Mouse (Mus musculus) A20 (cell line): ENCODE results near the gene Hebp1.

ENCODE experiments used
- DNase-seq: peaks from one replicate; pipeline ENCODE4 v3.0.0-alpha.2; 2011; ENCODE audit warnings: low read depth, low spot score

The Hebp1 gene

GRCm38 (mm10) chr6:135197921-135198532 is at the start of gene Hebp1, which contains the start of gene Fam234b:
Gene Hebp1 (minus strand): TSS chr6:135198022.
Gene Fam234b (plus strand): TSS chr6:135197977.
- no peak for DNase-seq

GRCm38 (mm10) chr6:135245586-135245985 is 47.8 kb upstream of the Hebp1 start:
- no peak for DNase-seq

- DNase-seq, result no peak
These were observed 42.5 kb upstream of the Hebp1 start for GRCm38 (mm10) chr6:135240361-135240760.

GRCm38 (mm10) chr6:135238211-135238610 is 40.4 kb upstream of the Hebp1 start:
- no peak for DNase-seq

- no peak for DNase-seq
These were observed 39.5 kb upstream of the Hebp1 start for GRCm38 (mm10) chr6:135237326-135237725.

GRCm38 (mm10) chr6:135236576-135236975 is 38.8 kb upstream of the Hebp1 start:
- DNase-seq, result no peak

- no peak for DNase-seq
These were observed 37.9 kb upstream of the Hebp1 start for GRCm38 (mm10) chr6:135235742-135236141.

- no peak for DNase-seq
These were observed 34.8 kb upstream of the Hebp1 start for GRCm38 (mm10) chr6:135232443-135233182.

- DNase-seq, result no peak
These were observed 32.8 kb upstream of the Hebp1 start for GRCm38 (mm10) chr6:135230586-135230985.

- no peak for DNase-seq
These were observed 30.7 kb upstream of the Hebp1 start for GRCm38 (mm10) chr6:135228465-135228941.

- no peak for DNase-seq
These were observed 26.1 kb upstream of the Hebp1 start for GRCm38 (mm10) chr6:135223786-135224416.

- no peak for DNase-seq
These were observed 22.1 kb upstream of the Hebp1 start for GRCm38 (mm10) chr6:135219916-135220315.

GRCm38 (mm10) chr6:135218330-135218729 is 20.5 kb upstream of the Hebp1 start:
- no peak for DNase-seq

GRCm38 (mm10) chr6:135212666-135213065 is 14.8 kb upstream of the Hebp1 start:
- DNase-seq, result no peak

GRCm38 (mm10) chr6:135211169-135211568 is 13.3 kb upstream of the Hebp1 start:
- no peak for DNase-seq

- no peak for DNase-seq
These were observed 9.1 kb upstream of the Hebp1 start for GRCm38 (mm10) chr6:135206909-135207308.

- DNase-seq, result no peak
These were observed 8.0 kb upstream of the Hebp1 start for GRCm38 (mm10) chr6:135205802-135206201.

GRCm38 (mm10) chr6:135204869-135205268 is 7.0 kb upstream of the Hebp1 start:
- DNase-seq, result no peak

GRCm38 (mm10) chr6:135203737-135204136 is 5.9 kb upstream of the Hebp1 start:
- no peak for DNase-seq

- no peak for DNase-seq
These were observed 4.8 kb upstream of the Hebp1 start for GRCm38 (mm10) chr6:135202668-135203067.

GRCm38 (mm10) chr6:135200122-135200957 is 2.5 kb upstream of the Hebp1 start:
- DNase-seq, result no peak

- DNase-seq, result no peak
These were observed 904 bp upstream of the Hebp1 start for GRCm38 (mm10) chr6:135198726-135199125.
